Mouse (Mus musculus) gonadal fat pad, adult 2 months (tissue): ENCODE measurements around the gene Gm20715. TPM values are rescaled to one million over a fixed set of nuclear protein-coding genes. Genes with fewer than 3 reads are reported as not detected.
"Not testable (repeated sequence)": the region's sequence is repeated elsewhere in the genome, so short reads cannot be mapped to it uniquely, and the experiment has no call there.

ENCODE experiments used
- DNase-seq: peaks from one replicate; pipeline ENCODE4 v3.0.0-alpha.2; 2012; ENCODE audit warnings: low read depth
- polyA plus RNA-seq: library from polyadenylated mRNA; depleted of rRNA; stranded (reverse); fragments of >200 nt; gene quantifications from 2 replicates; pipeline ENCODE4 v1.2.3, GENCODE M21; 2012; rRNA removed

The Gm20715 gene
- polyA plus RNA-seq = 0.03 TPM in 1 of 2 replicates, not detected in the other

GRCm38 (mm10) chr7:6410043-6410442 is at the start of gene Gm20715:
TSS of gene Gm20715 (plus strand) at chr7:6410277.
- peak; percentile 42 for DNase-seq

DNA sequence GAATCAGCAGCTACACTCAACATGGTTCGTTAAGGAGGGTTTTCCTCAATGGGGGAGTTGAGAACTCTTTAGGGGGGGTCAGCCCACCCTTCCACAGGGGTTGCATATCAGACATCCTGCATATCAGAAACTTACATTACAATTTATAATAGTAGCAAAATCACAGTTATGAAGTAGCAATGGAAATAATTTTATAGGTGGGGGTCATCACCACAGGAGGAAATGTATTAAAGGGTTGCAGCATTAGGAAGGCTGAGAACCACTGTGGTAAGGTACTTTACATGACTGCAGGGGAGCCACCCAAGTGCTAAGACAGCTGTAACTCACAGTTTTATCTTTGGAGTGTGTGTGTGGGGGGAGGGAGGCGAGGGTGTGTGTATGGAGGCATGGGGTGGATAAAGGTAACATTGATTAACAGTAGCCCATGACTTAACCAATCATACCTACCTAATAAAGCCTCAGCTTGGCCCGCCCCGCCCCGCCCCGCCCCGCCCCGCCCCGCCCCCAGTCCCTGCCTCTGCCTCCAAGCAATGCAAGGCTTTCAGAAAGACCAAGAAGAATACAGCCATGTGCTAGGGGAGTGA is 49.5 kb upstream of the Gm20715 start:
- no peak for DNase-seq

DNA sequence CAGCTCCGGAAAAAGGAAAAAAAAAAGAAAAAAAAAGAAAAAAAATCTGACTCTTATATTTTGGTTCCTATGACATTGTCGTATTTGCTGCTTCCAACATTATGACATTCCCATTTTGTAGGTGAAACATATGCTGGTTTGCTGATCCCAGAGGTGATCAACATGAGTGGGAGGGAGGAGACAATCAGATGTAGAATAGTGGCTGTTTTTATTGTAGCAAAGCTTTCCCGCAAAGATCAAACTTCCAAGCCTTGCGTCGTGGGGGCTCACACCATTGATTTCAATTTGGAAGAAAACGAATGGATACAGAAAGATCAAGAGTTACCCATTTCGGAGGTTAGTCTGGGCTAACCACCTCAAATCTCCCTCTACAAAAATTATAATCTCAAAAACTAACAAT is 48.3 kb upstream of the Gm20715 start:
- DNase-seq = no peak

DNA sequence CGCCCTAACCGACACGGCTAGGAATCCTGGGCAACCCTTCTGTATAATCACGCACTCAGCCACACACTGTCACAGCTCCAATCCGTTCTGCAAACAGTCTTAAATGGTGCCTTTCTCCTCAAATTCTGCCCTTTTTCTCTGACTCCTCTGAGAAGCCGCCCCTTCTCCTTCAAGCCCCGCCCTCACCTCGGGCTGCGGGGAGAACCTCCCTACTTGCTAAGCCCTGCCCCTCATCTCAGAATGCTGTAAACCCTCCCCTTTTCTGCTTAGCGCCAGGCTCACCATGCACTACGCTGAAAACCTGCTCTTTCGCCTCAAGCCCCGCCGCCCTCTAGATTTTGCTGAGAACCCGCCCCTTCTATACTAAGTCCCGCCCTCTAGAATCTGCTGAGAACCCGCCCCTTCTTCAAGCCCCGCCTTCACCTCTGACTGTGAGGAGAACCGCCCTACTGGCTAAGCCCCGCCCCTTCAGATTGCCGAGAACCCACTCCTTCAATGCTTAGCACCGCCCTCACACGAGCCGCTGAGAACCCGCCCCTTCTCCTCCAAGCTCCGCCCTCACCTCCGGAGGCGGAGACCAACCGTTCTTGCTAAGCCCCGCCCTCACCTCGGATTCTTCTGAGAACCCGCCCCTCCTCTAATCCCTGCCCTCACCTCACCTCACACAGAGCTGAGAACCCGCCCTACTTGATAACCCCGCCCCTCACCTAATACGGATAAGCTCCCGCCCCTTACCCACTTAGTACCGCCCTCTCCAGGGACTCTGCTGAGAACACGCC is 47.6 kb upstream of the Gm20715 start:
- DNase-seq = peak; percentile 85

DNA sequence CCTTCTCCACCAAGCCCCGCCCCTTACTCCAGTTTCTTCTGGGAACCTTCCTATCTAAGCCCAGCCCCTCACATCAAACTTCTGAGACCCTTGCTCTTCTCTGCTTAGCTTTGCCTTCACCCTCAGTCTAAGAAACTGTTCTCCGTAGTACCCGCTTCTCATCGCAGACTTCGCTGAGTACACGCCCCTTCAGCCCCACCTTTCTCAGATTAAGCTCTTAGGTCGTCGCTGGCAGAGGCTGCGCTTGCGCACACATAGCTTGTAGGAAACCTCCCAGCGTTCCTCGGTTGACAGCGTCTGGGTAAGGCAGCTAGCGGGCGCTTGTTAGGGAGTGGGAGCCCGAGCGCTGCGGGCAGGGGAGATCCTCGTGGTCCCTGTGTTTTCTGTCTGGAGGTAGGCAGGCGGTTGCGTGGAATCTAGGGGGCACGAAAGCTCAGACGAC is 47.0 kb upstream of the Gm20715 start, which contains the start of gene Zfp78:
Zfp78 (plus strand) TSS at position 234 of the 442 bp plus-strand sequence.
- peak; percentile 71 for DNase-seq

- no peak for DNase-seq
These were observed 45.3 kb upstream of the Gm20715 start for GRCm38 (mm10) chr7:6364761-6365160.

- no peak for DNase-seq
These were observed 42.9 kb upstream of the Gm20715 start for GRCm38 (mm10) chr7:6367185-6367584.

- not testable (repeated sequence) for DNase-seq
These were observed 41.9 kb upstream of the Gm20715 start for GRCm38 (mm10) chr7:6368146-6368545.

DNA sequence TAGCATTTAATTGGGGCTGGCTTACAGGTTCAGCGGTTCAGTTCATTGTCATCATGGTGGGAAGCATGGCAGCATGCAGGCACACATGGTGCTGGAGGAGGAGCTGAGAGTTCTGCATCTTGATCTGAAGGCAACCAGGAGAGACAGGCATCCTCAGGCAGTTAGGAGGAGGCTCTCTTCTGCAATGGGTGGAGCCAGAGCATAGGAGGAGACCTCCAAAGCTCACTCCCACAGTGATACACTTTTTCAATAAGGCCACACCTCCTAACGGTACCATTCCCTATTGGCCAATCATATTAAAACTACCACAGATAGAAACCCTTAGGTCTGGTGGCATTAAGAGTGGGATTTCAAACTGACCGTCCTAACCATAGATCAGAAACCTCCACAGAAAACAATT is 40.6 kb upstream of the Gm20715 start:
- DNase-seq = no peak

DNA sequence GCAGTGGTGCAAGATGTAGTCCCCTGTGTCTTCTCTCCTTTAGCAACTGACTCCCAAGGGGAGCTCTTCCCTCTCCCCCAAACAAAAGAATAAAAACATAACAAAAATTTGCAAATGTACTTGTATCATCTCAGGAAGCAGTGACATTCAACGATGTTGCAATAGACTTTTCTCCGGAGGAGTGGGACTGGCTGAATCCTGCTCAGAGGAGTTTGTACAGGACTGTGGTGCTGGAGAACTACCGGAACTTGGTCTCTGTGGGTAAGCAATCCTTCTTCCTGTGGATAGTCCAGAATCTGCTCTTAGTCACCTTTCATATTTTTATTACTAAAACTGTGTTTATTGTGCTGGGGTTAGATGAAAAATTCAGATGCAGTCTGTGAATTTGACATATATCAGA is 37.1 kb upstream of the Gm20715 start:
- DNase-seq = no peak

- DNase-seq = no peak
These were observed 31.6 kb upstream of the Gm20715 start for GRCm38 (mm10) chr7:6378441-6378840.

- DNase-seq = no peak
These were observed 28.6 kb upstream of the Gm20715 start for GRCm38 (mm10) chr7:6381431-6381830.

- no peak for DNase-seq
These were observed 27.0 kb upstream of the Gm20715 start, which contains the start of gene Zfp28 for GRCm38 (mm10) chr7:6383044-6383455. TSS of gene Zfp28 (plus strand) at chr7:6383295.

- DNase-seq = no peak
These were observed 26.1 kb upstream of the Gm20715 start for GRCm38 (mm10) chr7:6384011-6384410.

DNA sequence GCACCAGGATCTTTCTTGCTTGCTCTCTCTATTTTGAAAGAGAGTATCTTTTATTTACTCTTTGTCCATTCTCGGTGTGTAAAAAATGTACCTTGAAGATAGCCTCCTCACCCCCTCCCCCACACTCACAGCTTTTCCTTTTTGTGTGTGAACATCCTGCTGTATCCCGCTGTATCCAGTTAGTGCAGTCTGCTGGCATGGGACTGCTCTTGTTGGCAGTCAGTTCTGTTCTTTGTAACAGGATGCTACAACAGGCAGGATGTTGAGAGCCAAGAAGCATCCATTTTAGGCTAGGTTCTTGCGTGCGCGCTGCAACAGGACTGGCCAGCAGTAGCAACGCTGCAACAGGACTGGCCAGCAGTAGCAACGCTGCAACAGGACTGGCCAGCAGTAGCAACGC is 23.1 kb upstream of the Gm20715 start:
- no peak for DNase-seq

GRCm38 (mm10) chr7:6388971-6389370 is 21.1 kb upstream of the Gm20715 start:
- DNase-seq = no peak

GRCm38 (mm10) chr7:6389449-6389848 is 20.6 kb upstream of the Gm20715 start:
- DNase-seq = no peak

DNA sequence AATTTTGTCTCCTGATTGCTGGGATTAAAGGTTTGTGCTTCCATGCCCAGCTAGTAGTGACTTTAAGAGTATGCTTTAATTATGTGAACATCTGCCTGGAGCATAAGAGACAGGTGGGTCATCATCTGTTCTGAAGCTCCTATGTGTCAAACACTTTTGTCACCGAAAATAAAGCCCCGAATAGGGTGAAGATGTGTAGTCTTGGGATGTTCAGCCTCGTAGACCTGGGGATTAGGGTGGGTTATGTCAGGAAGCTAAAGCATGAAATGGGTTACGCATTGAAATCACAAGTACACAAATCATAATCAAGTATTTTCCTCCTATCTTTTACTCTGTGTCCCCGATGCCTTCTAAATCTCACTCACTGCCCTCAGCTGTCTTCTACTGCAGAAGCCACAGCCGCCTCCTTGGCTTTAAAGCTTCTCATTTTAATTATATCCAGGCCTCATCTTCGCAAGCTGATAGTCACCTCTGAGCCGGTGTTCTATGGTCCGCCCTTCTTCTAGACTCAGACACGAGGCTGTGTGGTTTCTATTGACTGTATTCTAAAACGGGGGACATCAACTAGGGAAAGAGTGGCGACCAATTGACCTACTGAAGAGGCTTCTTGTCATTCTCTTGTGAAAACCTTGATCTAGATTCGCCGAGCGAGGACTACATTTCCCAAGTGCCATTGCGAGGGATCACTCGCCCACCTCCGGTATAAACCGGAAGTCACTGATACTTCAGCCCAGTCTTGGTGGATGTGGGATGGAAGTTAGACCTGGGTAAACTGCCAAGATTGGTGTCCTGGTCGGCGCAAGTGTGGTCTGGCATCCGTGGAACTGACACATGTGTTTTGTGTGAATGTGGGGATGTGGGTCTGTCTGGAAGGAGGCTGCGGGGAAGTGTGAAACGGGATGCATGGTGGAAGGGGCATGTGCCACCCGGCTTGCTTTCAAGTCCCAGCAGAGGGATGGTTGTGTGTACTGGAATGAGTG is 11.8 kb upstream of the Gm20715 start, which contains the start of gene Smim17:
Smim17 (plus strand) TSS at position 720 of the 980 bp plus-strand sequence.
- no peak for DNase-seq

- DNase-seq = no peak
These were observed 4.8 kb downstream of the Gm20715 start for GRCm38 (mm10) chr7:6414626-6415441.

GRCm38 (mm10) chr7:6415442-6415787 is 5.3 kb downstream of the Gm20715 start:
- DNase-seq = no peak

- no peak for DNase-seq
These were observed 9.8 kb downstream of the Gm20715 start for GRCm38 (mm10) chr7:6419894-6420293.
